Mouse (Mus musculus) MEL (cell line): ENCODE measurements around the gene Tmprss13. TPM values are rescaled to one million over a fixed set of nuclear protein-coding genes. Genes with fewer than 3 reads are reported as not detected.

Experiments used
- DNase-seq: peaks from one replicate; pipeline ENCODE4 v3.0.0; 2011; ENCODE audit warnings: low read depth, low spot score
- H3K27ac ChIP-seq: 2 replicates; pipeline ENCODE4 v1.5.1; 2012; ENCODE audit warnings: low read depth, mild to moderate bottlenecking, control low read depth, low read length, moderate library complexity; ENCODE audit not compliant: control insufficient read depth
- H3K27me3 ChIP-seq, 2 experiments: fragments of 150-350 bp in 1 of 2; sonication (generic) in 1 of 2; 2 replicates each; pipeline ENCODE4 v1.6.1; 2012; ENCODE audit warnings: low read length in 2 of 2, mild to moderate bottlenecking in 2 of 2, improper control_type of control experiment in 1 of 2, moderate library complexity in 1 of 2; ENCODE audit not compliant: insufficient read depth in 2 of 2, control insufficient read depth in 1 of 2
- H3K36me3 ChIP-seq, 2 experiments: 2 replicates each; pipeline ENCODE4 v1.6.1; 2012 to 2014; ENCODE audit warnings: low read length in 2 of 2, improper control_type of control experiment in 1 of 2, inconsistent platforms in 1 of 2, mild to moderate bottlenecking in 1 of 2; ENCODE audit not compliant: insufficient read depth in 2 of 2, control insufficient read depth in 1 of 2
- H3K4me1 ChIP-seq, 2 experiments: fragments of 150-350 bp in 1 of 2; sonication (generic) in 1 of 2; 2 replicates each; pipeline ENCODE4 v1.6.1; 2012; ENCODE audit warnings: low read length in 2 of 2, improper control_type of control experiment in 1 of 2, mild to moderate bottlenecking in 1 of 2; ENCODE audit not compliant: insufficient read depth in 2 of 2, control insufficient read depth in 1 of 2
- H3K4me3 ChIP-seq, 2 experiments: fragments of 150-350 bp in 1 of 2; sonication (generic) in 1 of 2; 2 replicates each; pipeline ENCODE4 v1.5.1; 2012; ENCODE audit warnings: low read depth in 2 of 2, low read length in 2 of 2, mild to moderate bottlenecking in 2 of 2, moderate library complexity in 2 of 2, control low read depth in 1 of 2, improper control_type of control experiment in 1 of 2; ENCODE audit not compliant: control insufficient read depth in 1 of 2, insufficient read depth in 1 of 2
- H3K79me2 ChIP-seq: 2 replicates; pipeline ENCODE4 v1.6.1; 2012; ENCODE audit warnings: mild to moderate bottlenecking, low read length, moderate library complexity; ENCODE audit not compliant: control insufficient read depth, poor library complexity, insufficient read depth
- H3K9ac ChIP-seq: 2 replicates; pipeline ENCODE4 v1.6.1; 2012; ENCODE audit warnings: low read depth, mild to moderate bottlenecking, control low read depth, low read length, moderate library complexity; ENCODE audit not compliant: control insufficient read depth, poor library complexity, severe bottlenecking
- H3K9me3 ChIP-seq: fragments of 150-350 bp; sonication (generic); replicated peaks from 2 replicates; pipeline ENCODE4 v1.6.1; 2012; ENCODE audit warnings: mild to moderate bottlenecking, low read length, improper control_type of control experiment, moderate library complexity; ENCODE audit not compliant: insufficient read depth
- BHLHE40 ChIP-seq: IDR thresholded peaks from 2 replicates; pipeline ENCODE4 v1.6.1; 2012; ENCODE audit warnings: low read depth, mild to moderate bottlenecking, inconsistent platforms, low read length, improper control_type of control experiment, borderline replicate concordance
- CHD1 ChIP-seq: IDR thresholded peaks from 2 replicates; pipeline ENCODE4 v1.6.1; 2012; ENCODE audit warnings: low read depth, mild to moderate bottlenecking, inconsistent platforms, low read length, improper control_type of control experiment
- CHD2 ChIP-seq: IDR thresholded peaks from 2 replicates; pipeline ENCODE4 v1.6.1; 2011; ENCODE audit warnings: low read length, improper control_type of control experiment
- CTCF ChIP-seq, 3 experiments: IDR thresholded peaks in 2 of 3; conservative IDR thresholded peaks in 1 of 3; 2 replicates each; pipeline ENCODE4 v1.5.1; 2011 to 2012; ENCODE audit warnings: low read length in 3 of 3, low read depth in 2 of 3, mild to moderate bottlenecking in 2 of 3, improper control_type of control experiment in 1 of 3, inconsistent platforms in 1 of 3, mixed read lengths in 1 of 3, moderate library complexity in 1 of 3; ENCODE audit not compliant: control insufficient read depth in 1 of 3, insufficient read depth in 1 of 3, poor library complexity in 1 of 3, severe bottlenecking in 1 of 3
- ELF1 ChIP-seq: IDR thresholded peaks from 2 replicates; pipeline ENCODE4 v1.6.1; 2014; ENCODE audit warnings: low read depth, mild to moderate bottlenecking, inconsistent platforms, low read length, improper control_type of control experiment, moderate library complexity
- ETS1 ChIP-seq: IDR thresholded peaks from 2 replicates; pipeline ENCODE4 v1.6.1; 2012; ENCODE audit warnings: low read depth, mild to moderate bottlenecking, inconsistent platforms, low read length, improper control_type of control experiment, moderate library complexity
- GABPA ChIP-seq: IDR thresholded peaks from 2 replicates; pipeline ENCODE4 v1.6.1; 2012; ENCODE audit warnings: low read depth, mild to moderate bottlenecking, inconsistent platforms, low read length, improper control_type of control experiment, moderate library complexity
- GATA1 ChIP-seq: IDR thresholded peaks from 2 replicates; pipeline ENCODE4 v1.6.1; 2011; ENCODE audit warnings: low read depth, low read length, improper control_type of control experiment
- KAT2A ChIP-seq: conservative IDR thresholded peaks from 2 replicates; pipeline ENCODE4 v1.6.1; 2012; ENCODE audit warnings: low read depth, low read length, improper control_type of control experiment, inconsistent platforms
- MEF2A ChIP-seq: IDR thresholded peaks from 2 replicates; pipeline ENCODE4 v1.6.1; 2014; ENCODE audit warnings: low read depth, mild to moderate bottlenecking, inconsistent platforms, low read length, improper control_type of control experiment; ENCODE audit not compliant: poor library complexity, insufficient replicate concordance, severe bottlenecking; ENCODE audit errors: extremely low read depth
- MYC ChIP-seq: IDR thresholded peaks from 2 replicates; pipeline ENCODE4 v1.6.1; 2011; ENCODE audit warnings: low read depth, mild to moderate bottlenecking, low read length, improper control_type of control experiment, moderate library complexity
- POLR2AphosphoS5 ChIP-seq: IDR thresholded peaks from 2 replicates; pipeline ENCODE4 v1.6.1; 2012; ENCODE audit warnings: low read depth, borderline replicate concordance, mild to moderate bottlenecking, inconsistent platforms, low read length, moderate library complexity, mixed read lengths
- RAD21 ChIP-seq: IDR thresholded peaks from 2 replicates; pipeline ENCODE4 v1.6.1; 2011; ENCODE audit warnings: mild to moderate bottlenecking, low read depth, low read length, improper control_type of control experiment
- SIN3A ChIP-seq: IDR thresholded peaks from 2 replicates; pipeline ENCODE4 v1.6.1; 2012; ENCODE audit warnings: low read length, improper control_type of control experiment, inconsistent platforms
- TCF12 ChIP-seq: IDR thresholded peaks from 2 replicates; pipeline ENCODE4 v1.6.1; 2014; ENCODE audit warnings: low read depth, mild to moderate bottlenecking, inconsistent platforms, low read length, improper control_type of control experiment, moderate library complexity
- UBTF ChIP-seq: IDR thresholded peaks from 2 replicates; pipeline ENCODE4 v1.6.1; 2012; ENCODE audit warnings: low read depth, mild to moderate bottlenecking, inconsistent platforms, low read length, improper control_type of control experiment, moderate library complexity, borderline replicate concordance; ENCODE audit not compliant: insufficient read depth
- USF2 ChIP-seq, 2 experiments: IDR thresholded peaks; 2 replicates each; pipeline ENCODE4 v1.6.1; 2011 to 2012; ENCODE audit warnings: improper control_type of control experiment in 2 of 2, low read length in 2 of 2, borderline replicate concordance in 1 of 2, inconsistent platforms in 1 of 2, low read depth in 1 of 2, mild to moderate bottlenecking in 1 of 2; ENCODE audit not compliant: insufficient read depth in 1 of 2
- ZC3H11A ChIP-seq: IDR thresholded peaks from 2 replicates; pipeline ENCODE4 v1.6.1; 2012; ENCODE audit warnings: low read depth, mild to moderate bottlenecking, inconsistent platforms, low read length, improper control_type of control experiment
- ZKSCAN1 ChIP-seq: IDR thresholded peaks from 2 replicates; pipeline ENCODE4 v1.6.1; 2012; ENCODE audit warnings: low read depth, mild to moderate bottlenecking, inconsistent platforms, low read length, improper control_type of control experiment, moderate library complexity
- ZMIZ1 ChIP-seq: IDR thresholded peaks from 2 replicates; pipeline ENCODE4 v1.6.1; 2012; ENCODE audit warnings: low read depth, mild to moderate bottlenecking, inconsistent platforms, low read length, improper control_type of control experiment, moderate library complexity
- polyA plus RNA-seq, 2 experiments: library from polyadenylated mRNA; stranded (reverse) in 1 of 2; unstranded in 1 of 2; fragments of >175 nt in 1 of 2; fragments of >200 nt in 1 of 2; gene quantifications; 2 replicates each; pipeline versions ENCODE4 v1.2.1 to v1.2.4; 2012; ENCODE audit warnings: low replicate concordance in 2 of 2, low read depth in 1 of 2; ENCODE audit not compliant: insufficient read length in 2 of 2, insufficient read depth in 1 of 2, missing spikeins in 1 of 2
- total RNA-seq: library from RNA; depleted of rRNA; stranded (reverse); fragments of 300-350 nt; gene quantifications from 2 replicates; pipeline ENCODE4 v1.2.3, GENCODE M21; 2012

Gene Tmprss13
- total and polyA plus RNA-seq, 3 experiments = not detected

DNA sequence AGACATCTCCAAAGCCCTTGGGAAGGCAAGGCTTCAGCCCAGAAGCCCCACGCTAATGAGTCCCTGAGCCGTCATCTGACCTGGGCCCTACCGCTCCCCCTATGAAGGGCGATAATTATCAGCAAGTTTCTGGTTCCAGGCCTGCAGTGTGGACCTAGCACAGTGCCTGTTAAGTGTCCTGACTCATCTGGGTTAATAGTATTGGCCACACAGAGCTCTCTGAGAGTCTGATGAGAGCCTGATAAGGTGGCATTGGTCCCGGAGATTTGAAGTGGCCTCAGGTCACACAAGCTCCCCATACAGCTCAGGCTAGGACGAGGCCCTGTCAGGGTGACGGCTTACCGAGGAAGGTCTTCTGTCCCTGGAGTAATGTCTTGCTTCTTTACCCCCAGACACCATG lies 70.7 kb downstream of the Tmprss13 start:
- Histone ChIP-seq H3K4me1 (no peaks in the 10 kb centered on the region; a peak in 1 of 4 replicates), H3K27ac (no peak overlapping the region), H3K4me3 (no peak overlapping the region), H3K27me3 (no peaks in the 10 kb centered on the region; a peak in 1 of 4 replicates), H3K9ac (no peak overlapping the region), H3K9me3 (no peaks in the 10 kb centered on the region), H3K36me3 (0 out of 4 replicates have a peak, but pooled peaks cover 0 to 2% of the 10 kb centered on the region in 2 experiments), H3K79me2 (no peaks in the 10 kb centered on the region)
- DNase-seq = no peak
- no peak for TF ChIP-seq ZKSCAN1
- TF ChIP-seq RAD21 = no peak
- no peak for TF ChIP-seq CHD1
- TF ChIP-seq ETS1 = no peak
- no peak for TF ChIP-seq BHLHE40
- TF ChIP-seq MEF2A = no peak
- TF ChIP-seq USF2 (IDR thresholded peaks at IDR 0.05; ENCODE audit: borderline replicate concordance in 1 of 2, insufficient read depth in 1 of 2, low read depth in 1 of 2, low read length in 2 of 2) = no peak
- TF ChIP-seq ZC3H11A = no peak
- TF ChIP-seq GATA1 = no peak
- TF ChIP-seq TCF12 = no peak
- no peak for TF ChIP-seq GABPA
- TF ChIP-seq ELF1 = no peak
- TF ChIP-seq ZMIZ1 = no peak

DNA sequence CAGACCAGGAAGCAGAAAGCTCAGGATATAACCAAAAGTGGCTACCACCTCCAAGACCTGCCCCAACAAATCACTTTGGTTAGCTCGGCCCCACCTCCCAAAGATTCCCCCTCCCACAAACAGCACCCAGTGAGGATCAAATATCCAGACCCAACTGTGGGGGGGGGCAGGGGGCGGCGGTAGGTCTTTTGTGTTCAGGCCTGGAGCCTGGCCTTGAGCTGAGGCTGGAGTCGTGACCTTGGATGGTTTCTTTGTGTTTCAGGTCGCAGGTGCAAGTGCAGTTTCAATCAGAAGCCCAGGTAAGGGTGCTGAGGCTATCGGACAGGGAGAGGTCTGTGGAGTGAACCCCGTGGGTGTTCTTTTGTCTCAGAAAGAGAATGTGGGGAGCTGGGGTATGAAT lies 72.4 kb downstream of the Tmprss13 start:
- Histone ChIP-seq H3K9ac (no peak overlapping the region), H3K9me3 (no peaks in the 10 kb centered on the region)
- TF ChIP-seq UBTF = no peak
- no peak for TF ChIP-seq KAT2A
- no peak for TF ChIP-seq POLR2AphosphoS5
- TF ChIP-seq MYC = no peak
- no peak for TF ChIP-seq MEF2A
- no peak for TF ChIP-seq SIN3A
- no peak for TF ChIP-seq GABPA
- TF ChIP-seq CTCF (IDR thresholded peaks at IDR 0.05 in 2 of 3, conservative IDR thresholded peaks at IDR 0.05 in 1 of 3; ENCODE audit: control insufficient read depth in 1 of 3, insufficient read depth in 1 of 3, low read depth in 2 of 3, low read length in 3 of 3, poor library complexity in 1 of 3, severe bottlenecking in 1 of 3) = no peak
- TF ChIP-seq CHD2 = no peak
- TF ChIP-seq, all 39 proteins: peak for 0
- Histone ChIP-seq H3K79me2 (no peaks in the 10 kb centered on the region), H3K4me3 (no peak overlapping the region), H3K36me3 (0 out of 4 replicates have a peak, but pooled peaks cover 0 to 2% of the 10 kb centered on the region in 2 experiments), H3K27me3 (no peaks in the 10 kb centered on the region), H3K4me1 (no peaks in the 10 kb centered on the region; a peak in 1 of 4 replicates), H3K27ac (no peak overlapping the region)
- DNase-seq = no peak
